Mouse (Mus musculus): ENCODE measurements around the gene Agbl4.

DNA sequence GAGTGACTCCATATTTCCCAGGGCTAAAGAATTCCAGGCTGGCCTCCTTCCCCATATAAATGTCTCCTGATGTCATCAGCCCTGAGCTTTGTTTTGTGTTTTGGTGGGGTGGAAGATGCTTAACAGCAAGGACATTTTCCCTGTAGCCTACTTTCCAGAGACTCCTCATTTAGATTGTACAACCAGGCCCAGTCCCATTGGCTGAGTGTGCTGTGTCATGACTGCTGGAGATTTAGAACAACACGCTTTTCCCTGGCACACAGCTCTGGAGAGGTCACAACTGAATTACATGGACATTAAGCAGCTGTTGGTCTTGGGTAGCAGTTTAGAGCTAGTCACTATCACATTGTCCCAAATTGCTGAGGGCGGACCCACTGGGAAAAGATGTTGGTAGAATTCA is 1033.7 kb downstream of the Agbl4 start:
- no peak for TF ChIP-seq POLR2A (IDR thresholded peaks at IDR 0.05; ENCODE audit: low read depth, low read length)
- no peak for TF ChIP-seq EP300 (IDR thresholded peaks at IDR 0.05; ENCODE audit: low read length)
